8 mouse cellular contexts compared by ENCODE assay signal in the genomic region with DNA sequence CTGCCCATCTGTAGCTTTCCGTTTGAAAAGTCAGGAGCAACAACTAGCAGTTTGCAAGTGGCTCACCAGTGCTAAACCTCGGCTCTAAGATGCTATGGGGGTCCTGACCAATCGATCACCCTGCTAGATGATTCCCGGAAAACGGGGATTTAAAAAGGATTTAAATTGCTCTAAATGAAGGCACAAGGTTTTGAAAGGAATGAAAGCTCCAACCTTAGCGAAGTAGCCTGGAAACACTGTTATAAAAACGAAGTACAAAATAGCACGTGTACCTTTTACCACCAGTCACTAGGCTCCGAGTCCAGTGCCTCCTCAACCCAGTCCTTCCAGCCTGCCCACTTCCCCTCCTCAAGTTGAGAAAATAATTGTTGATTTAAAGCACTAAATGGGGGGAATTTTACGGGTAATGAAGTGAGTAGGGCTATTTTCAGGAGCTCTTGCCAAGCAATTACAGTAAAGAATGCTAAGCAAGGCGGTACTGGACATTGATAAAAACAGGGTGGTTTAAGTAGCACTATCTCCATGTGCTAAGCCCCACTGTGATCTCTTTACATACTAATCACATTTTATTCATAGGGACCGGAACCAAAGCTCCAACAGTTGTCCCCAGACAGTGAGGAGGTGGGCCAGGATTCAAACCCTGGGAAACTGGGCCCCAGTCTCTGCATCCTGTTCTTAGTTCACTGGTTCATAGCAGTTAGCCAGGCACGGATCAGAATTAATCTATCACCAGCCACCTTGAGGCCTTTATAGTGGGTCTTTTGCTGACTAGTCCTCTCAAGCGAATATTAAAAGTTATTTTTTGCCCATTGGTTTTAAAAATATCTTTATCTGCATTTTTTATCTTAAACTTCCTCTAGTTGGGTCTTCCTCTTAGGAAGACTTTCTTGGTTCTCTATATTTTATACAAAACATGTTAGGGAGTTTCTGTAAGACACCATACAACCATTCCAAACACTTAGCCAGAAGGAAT. TPM values are rescaled to one million over a fixed set of nuclear protein-coding genes. Genes with fewer than 3 reads are reported as not detected.
DNase-seq lines count a peak whose midpoint lies in the region; ATAC-seq and TF ChIP-seq lines count a peak whose summit lies in the region.

No protein-coding gene starts in this region.

- peak overlapping the region; percentile 26; the same call in 1 of the 2 replicates for H3K27ac ChIP-seq in spleen, adult 2 months (ENCODE audit: insufficient read depth, low read length)
- no peak overlapping the region for H3K27ac ChIP-seq in forebrain, embryonic 11.5 days (ENCODE audit: low read depth, low read length)
- peak overlapping the region; percentile 50; the same call in 1 of the 2 replicates for H3K27ac ChIP-seq in limb, embryonic 15.5 days
- peak overlapping the region; percentile 94 for H3K27ac ChIP-seq in stomach, postnatal 0 days (replicated peaks)

- no peak for DNase-seq in spleen, adult 2 months (ENCODE audit: low read depth in 1 of 2, low spot score in 2 of 2)
- DNase-seq in spleen, postnatal 4 days (ENCODE audit: low spot score in 2 of 2), result no peak
- no peak for DNase-seq in forebrain, embryonic 11.5 days (ENCODE audit: low spot score)
- DNase-seq in stomach, postnatal 0 days (ENCODE audit: low spot score), result no peak
- no peak for DNase-seq in right cerebral cortex, adult 2 months (ENCODE audit: low spot score in 2 of 2)
- DNase-seq in thymus, postnatal 4 days, result no peak

- H3K27me3 ChIP-seq in spleen, adult 2 months (ENCODE audit: control insufficient read depth, insufficient read depth, low read length), result peaks cover 7% of the 10 kb centered on the region
- H3K27me3 ChIP-seq in forebrain, embryonic 11.5 days (ENCODE audit: control insufficient read depth, insufficient read depth, low read length), result peaks cover 5% of the 10 kb centered on the region; the same call in 1 of the 2 replicates
- no peaks in the 10 kb centered on the region for H3K27me3 ChIP-seq in limb, embryonic 15.5 days
- no peaks in the 10 kb centered on the region for H3K27me3 ChIP-seq in stomach, postnatal 0 days (ENCODE audit: control insufficient read depth, insufficient read depth, low read length)

- no peak for ATAC-seq in forebrain, embryonic 11.5 days (replicated peaks; ENCODE audit: low FRiP score)
- no peak for ATAC-seq in limb, embryonic 15.5 days (ENCODE audit: insufficient number of reproducible peaks, low FRiP score, low TSS enrichment, low read depth)
- no peak for ATAC-seq in stomach, postnatal 0 days (ENCODE audit: low FRiP score, low TSS enrichment)
- no peak for ATAC-seq in megakaryocyte progenitor cell, adult 5-6 weeks (replicated peaks; ENCODE audit: poor library complexity)

- H3K4me3 ChIP-seq in spleen, adult 2 months (ENCODE audit: extremely low read depth, insufficient read depth, insufficient read length), result peak overlapping the region; percentile 6; the same call in 1 of the 2 replicates
- H3K4me3 ChIP-seq in forebrain, embryonic 11.5 days (ENCODE audit: low read depth, low read length), result peak overlapping the region; percentile 84; the same call in 1 of the 2 replicates
- peak overlapping the region; percentile 63 for H3K4me3 ChIP-seq in limb, embryonic 15.5 days
- H3K4me3 ChIP-seq in stomach, postnatal 0 days (ENCODE audit: low read depth, low read length), result peak overlapping the region; percentile 86

- H3K9ac ChIP-seq in forebrain, embryonic 11.5 days (ENCODE audit: low read length), result peak overlapping the region; percentile 12; the same call in 1 of the 2 replicates
- H3K9ac ChIP-seq in limb, embryonic 15.5 days, result no peak overlapping the region
- H3K9ac ChIP-seq in stomach, postnatal 0 days (ENCODE audit: low read length), result peak overlapping the region; percentile 90

- H3K4me2 ChIP-seq in forebrain, embryonic 11.5 days (ENCODE audit: low read depth, low read length, severe bottlenecking), result peak overlapping the region; percentile 78
- peak overlapping the region; percentile 82 for H3K4me2 ChIP-seq in limb, embryonic 15.5 days
- H3K4me2 ChIP-seq in stomach, postnatal 0 days (replicated peaks; ENCODE audit: low read depth), result peak overlapping the region; percentile 69

- no peak for TF ChIP-seq POLR2A in spleen, adult 2 months (IDR thresholded peaks at IDR 0.05; ENCODE audit: low read depth, low read length)

- H3K4me1 ChIP-seq in spleen, adult 2 months (ENCODE audit: control insufficient read depth, insufficient read depth, insufficient read length), result peaks cover 2% of the 10 kb centered on the region; the same call in 1 of the 2 replicates
- peaks cover 19% of the 10 kb centered on the region for H3K4me1 ChIP-seq in forebrain, embryonic 11.5 days (replicated peaks; ENCODE audit: control insufficient read depth, insufficient read depth, low read length)
- H3K4me1 ChIP-seq in limb, embryonic 15.5 days, result peaks cover 79% of the 10 kb centered on the region
- peaks cover 9% of the 10 kb centered on the region; the same call in 1 of the 2 replicates for H3K4me1 ChIP-seq in stomach, postnatal 0 days (replicated peaks; ENCODE audit: control insufficient read depth, insufficient read depth)

- TF ChIP-seq CTCF in spleen, adult 2 months (IDR thresholded peaks at IDR 0.05; ENCODE audit: extremely low read depth, insufficient read depth, insufficient read length, insufficient replicate concordance), result no peak
- no peak for TF ChIP-seq CTCF in stomach, postnatal 0 days (IDR thresholded peaks at IDR 0.05; ENCODE audit: low read depth)

- H3K9me3 ChIP-seq in forebrain, embryonic 11.5 days (ENCODE audit: control insufficient read depth, low read length), result no peaks in the 10 kb centered on the region
- no peaks in the 10 kb centered on the region for H3K9me3 ChIP-seq in limb, embryonic 15.5 days
- H3K9me3 ChIP-seq in stomach, postnatal 0 days (ENCODE audit: control insufficient read depth, low read length), result no peaks in the 10 kb centered on the region

- WGBS in spleen, adult 2 months, result 62% methylated on average over 14 of the region's 14 CpGs
- 57% methylated on average over 14 of the region's 14 CpGs for WGBS in forebrain, embryonic 11.5 days
- WGBS in limb, embryonic 15.5 days, result 27% methylated on average over 14 of the region's 14 CpGs
- WGBS in stomach, postnatal 0 days, result 24% methylated on average over 14 of the region's 14 CpGs

- no peaks in the 10 kb centered on the region for H3K36me3 ChIP-seq in spleen, adult 2 months (ENCODE audit: control insufficient read depth, insufficient read depth, low read length)
- H3K36me3 ChIP-seq in forebrain, embryonic 11.5 days (ENCODE audit: control insufficient read depth, insufficient read depth, low read length), result no peaks in the 10 kb centered on the region; the same call in 1 of the 2 replicates
- peaks cover 10% of the 10 kb centered on the region for H3K36me3 ChIP-seq in limb, embryonic 15.5 days
- H3K36me3 ChIP-seq in stomach, postnatal 0 days (ENCODE audit: control insufficient read depth, insufficient read depth, low read length), result peaks cover 5% of the 10 kb centered on the region

- no peak for TF ChIP-seq EP300 in stomach, postnatal 0 days (optimal IDR thresholded peaks at IDR 0.05)

RNA-seq across cellular contexts. Expression of a gene that starts 7.1 kb away (rescaled TPM):
- 39.0 and 54.2 TPM in 2 replicates for polyA plus RNA-seq in spleen, adult 2 months (2012; rRNA removed)
- 320 TPM in 2 replicates for polyA plus RNA-seq in forebrain, embryonic 11.5 days (2014; fragmentation: Nextera tagmentation; extraction: Ambion mirVana)
- 710 and 1,010 TPM in 2 replicates for polyA plus RNA-seq in limb, embryonic 15.5 days (2015; fragmentation: Nextera tagmentation; extraction: Ambion mirVana)
- polyA plus RNA-seq in stomach, postnatal 0 days (2015; fragmentation: Nextera tagmentation; extraction: Ambion mirVana), result 1,738 and 2,538 TPM in 2 replicates
- 33.1 and 43.8 TPM in 2 replicates for total RNA-seq in megakaryocyte progenitor cell, adult 5-6 weeks (2015)
- total RNA-seq in megakaryocyte progenitor cell, adult 5-6 weeks (2017), result 47.0 and 50.4 TPM in 2 replicates

Comparison
In these comparisons a context has a peak if more than half of its experiments do, and no peak if none do; other contexts are left out.
1. H3K4me3 ChIP-seq: peak in every context shown above with its lines; median percentile 86 in stomach, postnatal 0 days; 84 in forebrain, embryonic 11.5 days; 63 in limb, embryonic 15.5 days; 6 in spleen, adult 2 months.